Mouse (Mus musculus) hindbrain, embryonic 14.5 days (tissue): Measurements from ENCODE around the gene Cdkn1b. TPM values are rescaled to one million over a fixed set of nuclear protein-coding genes. Genes with fewer than 3 reads are reported as not detected.

ENCODE experiments used
- ATAC-seq: fragments of 200-750 bp; cut with Nextera tagmentation; 2 replicates; pipeline ENCODE4 v1.8.0; 2017; ENCODE audit warnings: moderate number of reproducible peaks, mild to moderate bottlenecking, moderate TSS enrichment, moderate library complexity; ENCODE audit not compliant: low FRiP score
- DNase-seq: peaks from one replicate; pipeline ENCODE4 v3.0.0-alpha.2; 2015; ENCODE audit warnings: low spot score
- H3K27ac ChIP-seq: fragments of 300-500 bp; sonication (generic); 2 replicates; pipeline ENCODE4 v1.5.1; 2014; ENCODE audit warnings: mild to moderate bottlenecking, moderate library complexity
- H3K27me3 ChIP-seq: fragments of 300-500 bp; sonication (generic); 2 replicates; pipeline ENCODE4 v1.6.1; 2014; ENCODE audit warnings: mild to moderate bottlenecking, low read length, mixed read lengths; ENCODE audit not compliant: control insufficient read depth, insufficient read depth
- H3K36me3 ChIP-seq: fragments of 300-500 bp; sonication (generic); replicated peaks from 2 replicates; pipeline ENCODE4 v1.6.1; 2014; ENCODE audit not compliant: control insufficient read depth, insufficient read depth
- H3K4me1 ChIP-seq: fragments of 300-500 bp; sonication (generic); replicated peaks from 2 replicates; pipeline ENCODE4 v1.6.1; 2014; ENCODE audit warnings: antibody characterized with exemption, low read length, mixed read lengths; ENCODE audit not compliant: control insufficient read depth, insufficient read depth
- H3K4me2 ChIP-seq: fragments of 300-500 bp; sonication (generic); replicated peaks from 2 replicates; pipeline ENCODE4 v1.6.1; 2014; ENCODE audit warnings: mild to moderate bottlenecking, moderate library complexity
- H3K4me3 ChIP-seq: fragments of 300-500 bp; sonication (generic); replicated peaks from 2 replicates; pipeline ENCODE4 v1.5.1; 2014; ENCODE audit warnings: mild to moderate bottlenecking, low read length
- H3K9ac ChIP-seq: fragments of 300-500 bp; sonication (generic); 2 replicates; pipeline ENCODE4 v1.6.1; 2014
- H3K9me3 ChIP-seq: fragments of 300-500 bp; sonication (generic); 2 replicates; pipeline ENCODE4 v1.6.1; 2016; ENCODE audit warnings: low read length; ENCODE audit not compliant: control insufficient read depth
- WGBS: fragments of 180-500 bp; shearing (Covaris S2); extraction: QIAGEN DNeasy Blood & Tissue Kit; methylation state at CpG from one replicate; pipeline ENCODE4 v1.1.7; 2014; 5-methylcytosine and 5-hydroxymethylcytosine counted together
- polyA plus RNA-seq: library from polyadenylated mRNA; unstranded; fragments of >200 nt; fragmentation: Nextera tagmentation; extraction: Ambion mirVana; gene quantifications from 2 replicates; pipeline ENCODE4 v1.2.1, GENCODE M21; 2014

The Cdkn1b gene
- polyA plus RNA-seq, 1 experiment from 2014 or later, result 19.0 TPM

DNA sequence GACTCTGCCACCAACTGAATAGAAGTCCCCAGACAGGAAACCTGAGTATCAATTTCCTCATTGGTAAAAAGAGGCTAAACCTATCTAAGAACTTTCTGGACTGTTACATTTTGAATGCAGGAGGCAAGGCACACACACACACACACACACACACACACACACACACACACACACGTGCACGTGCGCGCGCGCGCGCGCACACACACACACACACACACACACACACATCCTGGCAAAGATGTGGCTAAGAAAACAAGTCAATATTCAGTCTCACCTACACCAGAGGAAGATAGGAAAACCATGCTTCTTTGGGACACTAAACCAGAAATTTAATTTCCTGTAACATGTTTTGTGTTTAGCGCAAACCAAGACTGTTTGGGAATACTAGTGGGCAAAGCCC is 1.4 kb upstream of the Cdkn1b start:
- H3K27me3 ChIP-seq, result 0 out of 2 replicates have a peak, but pooled peaks cover 4% of the 10 kb centered on the region
- no peaks in the 10 kb centered on the region for H3K36me3 ChIP-seq
- 95% methylated on average over 1 of the region's 10 CpGs for WGBS
- H3K9ac ChIP-seq, result no peak overlapping the region
- H3K4me2 ChIP-seq, result 0 out of 2 replicates have a peak overlapping the region, but pooled peaks have one; percentile 95
- no peak for DNase-seq
- no peak overlapping the region for H3K4me3 ChIP-seq
- H3K9me3 ChIP-seq, result no peaks in the 10 kb centered on the region
- peaks cover 30% of the 10 kb centered on the region for H3K4me1 ChIP-seq
- H3K27ac ChIP-seq, result no peak overlapping the region
- ATAC-seq, result no peak

DNA sequence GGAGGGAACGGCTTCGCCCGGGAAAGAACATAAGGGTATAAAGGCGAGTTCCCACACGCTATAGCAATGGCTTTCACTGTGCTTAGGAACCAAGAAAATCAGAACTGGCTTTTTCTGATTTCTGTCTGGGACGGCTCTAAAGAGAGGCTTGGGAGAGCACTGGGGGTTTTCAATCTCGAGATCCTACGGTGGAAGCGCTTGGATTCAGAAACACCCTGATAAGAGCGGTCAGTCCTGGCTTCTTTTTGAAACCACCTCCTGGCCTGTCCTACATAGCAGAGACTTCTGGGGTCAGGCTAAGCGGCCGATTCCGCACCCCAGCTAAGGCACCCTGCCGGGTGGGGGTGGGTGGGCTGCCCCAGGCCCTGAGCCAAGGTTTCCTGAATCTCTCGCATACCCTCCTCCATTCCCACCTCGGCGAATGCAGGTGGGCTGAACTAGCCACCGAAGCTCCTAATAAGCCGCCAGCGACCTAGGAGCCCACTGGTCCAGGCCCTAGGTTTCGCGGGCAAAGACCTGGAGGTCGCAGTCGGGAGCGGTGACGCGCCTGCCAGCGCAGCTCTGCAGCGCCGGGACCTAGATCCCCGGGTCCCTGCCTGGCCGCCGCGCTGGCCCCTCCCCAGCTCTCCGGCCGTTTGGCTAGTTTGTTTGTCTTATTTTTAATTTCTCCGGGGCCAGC is 551 bp upstream of the Cdkn1b start:
- Histone ChIP-seq H3K27me3 (0 out of 2 replicates have a peak, but pooled peaks cover 4% of the 10 kb centered on the region), H3K4me2 (peak overlapping the region; percentile 95), H3K4me3 (peak overlapping the region; percentile 86), H3K9ac (peak overlapping the region; percentile 66), H3K4me1 (peaks cover 31% of the 10 kb centered on the region), H3K36me3 (no peaks in the 10 kb centered on the region), H3K27ac (peak overlapping the region; percentile 97), H3K9me3 (no peaks in the 10 kb centered on the region)
- 3% methylated on average over 37 of the region's 37 CpGs for WGBS
- DNase-seq (peak; percentile 38), ATAC-seq (peak; percentile 73)

DNA sequence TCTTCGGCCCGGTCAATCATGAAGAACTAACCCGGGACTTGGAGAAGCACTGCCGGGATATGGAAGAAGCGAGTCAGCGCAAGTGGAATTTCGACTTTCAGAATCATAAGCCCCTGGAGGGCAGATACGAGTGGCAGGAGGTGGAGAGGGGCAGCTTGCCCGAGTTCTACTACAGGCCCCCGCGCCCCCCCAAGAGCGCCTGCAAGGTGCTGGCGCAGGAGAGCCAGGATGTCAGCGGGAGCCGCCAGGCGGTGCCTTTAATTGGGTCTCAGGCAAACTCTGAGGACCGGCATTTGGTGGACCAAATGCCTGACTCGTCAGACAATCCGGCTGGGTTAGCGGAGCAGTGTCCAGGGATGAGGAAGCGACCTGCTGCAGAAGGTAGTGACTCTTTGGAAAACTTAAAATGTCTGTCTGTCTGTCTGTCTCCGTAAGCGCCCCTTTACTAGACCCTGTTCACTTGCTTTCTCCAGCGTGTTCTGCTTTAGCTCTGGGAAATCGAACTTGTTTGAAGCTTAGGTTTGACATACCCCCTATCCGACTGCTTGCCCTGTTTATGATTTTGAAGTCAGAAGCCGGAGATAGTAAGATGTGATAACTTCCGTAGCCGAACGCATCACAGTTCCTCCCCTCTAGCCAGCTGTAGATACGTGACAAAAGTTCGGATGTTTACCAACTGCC is 953 bp downstream of the Cdkn1b start:
- H3K36me3 ChIP-seq, result no peaks in the 10 kb centered on the region
- DNase-seq (peak; percentile 28), ATAC-seq (no peak)
- H3K9me3 ChIP-seq, result no peaks in the 10 kb centered on the region
- peak overlapping the region; percentile 97 for H3K27ac ChIP-seq
- 0% methylated on average over 32 of the region's 32 CpGs for WGBS
- H3K4me2 ChIP-seq, result peak overlapping the region; percentile 95
- peak overlapping the region; percentile 86 for H3K4me3 ChIP-seq
- 0 out of 2 replicates have a peak, but pooled peaks cover 4% of the 10 kb centered on the region for H3K27me3 ChIP-seq
- H3K9ac ChIP-seq, result peak overlapping the region; percentile 66
- peaks cover 31% of the 10 kb centered on the region for H3K4me1 ChIP-seq

GRCm38 (mm10) chr6:134921695-134922510 is 1.7 kb downstream of the Cdkn1b start:
- H3K27ac ChIP-seq, result no peak overlapping the region
- peak overlapping the region; percentile 86 for H3K4me3 ChIP-seq
- H3K36me3 ChIP-seq, result no peaks in the 10 kb centered on the region
- H3K4me2 ChIP-seq, result peak overlapping the region; percentile 95
- 0 out of 2 replicates have a peak, but pooled peaks cover 4% of the 10 kb centered on the region for H3K27me3 ChIP-seq
- peaks cover 31% of the 10 kb centered on the region for H3K4me1 ChIP-seq
- 6% methylated on average over 20 of the region's 20 CpGs for WGBS
- ATAC-seq, result no peak
- no peaks in the 10 kb centered on the region for H3K9me3 ChIP-seq
- DNase-seq, result no peak
- peak overlapping the region; percentile 66 for H3K9ac ChIP-seq

DNA sequence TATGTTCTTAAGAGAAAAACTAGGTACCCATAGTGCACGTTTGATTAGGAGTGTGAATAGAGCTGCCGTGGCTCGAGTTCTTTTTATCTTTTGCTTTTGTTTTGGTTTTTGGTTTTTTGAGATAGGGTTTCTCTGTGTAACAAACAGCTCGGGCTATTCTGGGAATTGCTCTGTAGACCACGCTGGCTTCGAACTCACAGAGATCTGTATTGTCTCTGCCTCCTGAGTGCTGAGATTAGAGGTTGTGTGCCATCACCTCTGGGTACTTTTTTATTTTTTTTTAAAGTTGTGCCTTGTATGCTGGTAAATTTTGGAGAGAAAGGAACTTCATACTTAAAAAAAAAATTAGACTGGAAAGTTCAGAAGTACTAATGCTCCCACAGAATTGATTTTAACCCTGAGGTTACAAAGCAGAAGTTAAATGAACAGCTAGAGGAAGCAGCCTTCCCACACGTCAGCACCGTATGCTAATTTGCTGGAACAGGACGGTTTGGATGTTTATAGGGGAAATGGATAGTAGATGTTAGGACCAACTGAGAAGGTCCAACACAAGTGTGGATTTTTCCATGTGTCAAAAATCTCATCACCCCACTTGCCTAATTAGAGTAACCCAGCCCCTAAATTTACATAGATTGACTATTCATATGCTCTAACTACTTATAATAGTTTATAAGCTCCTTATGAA is 2.5 kb downstream of the Cdkn1b start:
- no peaks in the 10 kb centered on the region for H3K36me3 ChIP-seq
- H3K27me3 ChIP-seq, result 0 out of 2 replicates have a peak, but pooled peaks cover 4% of the 10 kb centered on the region
- no peak overlapping the region for H3K27ac ChIP-seq
- DNase-seq (no peak), ATAC-seq (no peak)
- H3K9me3 ChIP-seq, result no peaks in the 10 kb centered on the region
- H3K4me3 ChIP-seq, result peak overlapping the region; percentile 86
- peak overlapping the region; percentile 66 for H3K9ac ChIP-seq
- H3K4me2 ChIP-seq, result peak overlapping the region; percentile 95
- H3K4me1 ChIP-seq, result peaks cover 28% of the 10 kb centered on the region
- 35% methylated on average over 9 of the region's 9 CpGs for WGBS

- ATAC-seq, result no peak
- Histone ChIP-seq H3K4me1 (peaks cover 31% of the 10 kb centered on the region), H3K9ac (peak overlapping the region; percentile 20; the same call in 1 of the 2 replicates), H3K36me3 (no peaks in the 10 kb centered on the region), H3K4me3 (peak overlapping the region; percentile 86; the same call in 1 of the 2 replicates), H3K27me3 (no peaks in the 10 kb centered on the region), H3K9me3 (no peaks in the 10 kb centered on the region), H3K27ac (no peak overlapping the region), H3K4me2 (peak overlapping the region; percentile 95)
- WGBS, result 68% methylated on average over 4 of the region's 4 CpGs
- DNase-seq, result no peak
These were observed 3.5 kb downstream of the Cdkn1b start for GRCm38 (mm10) chr6:134923670-134924069.

DNA sequence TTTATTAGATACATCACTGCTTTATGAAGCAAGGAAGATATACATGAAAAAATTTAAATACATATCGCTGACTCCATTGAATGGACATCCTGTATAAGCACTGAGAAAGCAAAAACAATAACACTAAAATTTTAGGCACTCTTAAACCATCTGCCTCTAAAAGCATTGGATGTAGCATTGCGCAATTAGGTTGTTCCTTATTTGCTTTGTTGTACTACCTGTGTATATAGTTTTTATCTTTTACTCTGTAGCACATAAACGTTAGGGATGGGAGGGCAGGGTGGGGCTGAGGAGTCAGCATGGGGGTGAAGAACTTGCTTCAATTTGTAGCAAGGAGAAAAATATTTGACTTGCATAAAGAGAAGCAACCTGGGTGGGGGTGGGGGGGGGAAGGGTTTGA is 4.1 kb downstream of the Cdkn1b start:
- H3K9me3 ChIP-seq, result no peaks in the 10 kb centered on the region
- H3K4me2 ChIP-seq, result peak overlapping the region; percentile 95
- H3K36me3 ChIP-seq, result no peaks in the 10 kb centered on the region
- DNase-seq, result no peak
- H3K4me1 ChIP-seq, result peaks cover 31% of the 10 kb centered on the region
- H3K27me3 ChIP-seq, result no peaks in the 10 kb centered on the region
- no peak for ATAC-seq
- no peak overlapping the region; the same call in 1 of the 2 replicates for H3K9ac ChIP-seq
- 72% methylated on average over 3 of the region's 3 CpGs for WGBS
- no peak overlapping the region for H3K4me3 ChIP-seq
- H3K27ac ChIP-seq, result no peak overlapping the region

- Histone ChIP-seq H3K4me1 (peaks cover 31% of the 10 kb centered on the region), H3K4me2 (no peak overlapping the region), H3K9ac (no peak overlapping the region), H3K4me3 (no peak overlapping the region), H3K27ac (no peak overlapping the region), H3K9me3 (no peaks in the 10 kb centered on the region), H3K36me3 (no peaks in the 10 kb centered on the region), H3K27me3 (no peaks in the 10 kb centered on the region)
- no peak for DNase-seq
- no peak for ATAC-seq
- WGBS, result 62% methylated on average over 4 of the region's 4 CpGs
These were observed 5.6 kb downstream of the Cdkn1b start for GRCm38 (mm10) chr6:134925673-134926337.
